Mouse (Mus musculus) urinary bladder, adult 18-20 months (tissue): ENCODE measurements at regions not wholly inside any gene's neighbourhood (a gene's known extent, or its start where the extent isn't known, plus 50 kb on each side); places are given as distances from the start of the nearest gene placed in this dataset.

ENCODE experiments used
- DNase-seq, 2 experiments: peaks; one replicate each; pipeline ENCODE4 v3.0.0; 2022; ENCODE audit warnings: low spot score in 2 of 2, mixed read lengths in 2 of 2

- no peak for DNase-seq
Observed at GRCm38 (mm10) chr10:99959279-99959678, 56.2 kb upstream of the Kitl start.

GRCm38 (mm10) chr10:99952486-99952885 lies 62.9 kb upstream of the Kitl start:
- no peak for DNase-seq

- DNase-seq: no peak
Observed at GRCm38 (mm10) chr10:99951718-99952117, 63.7 kb upstream of the Kitl start.

GRCm38 (mm10) chr10:99951316-99951715 lies 64.1 kb upstream of the Kitl start:
- DNase-seq: no peak

GRCm38 (mm10) chr10:99948740-99949139 lies 66.7 kb upstream of the Kitl start:
- no peak for DNase-seq

- no peak for DNase-seq
Observed at GRCm38 (mm10) chr10:99945418-99945817, 70.0 kb upstream of the Kitl start.

- no peak for DNase-seq
Observed at GRCm38 (mm10) chr10:99941665-99942064, 73.8 kb upstream of the Kitl start.

GRCm38 (mm10) chr10:99938901-99939300 lies 76.5 kb upstream of the Kitl start:
- DNase-seq: no peak

- no peak for DNase-seq
Observed at GRCm38 (mm10) chr10:99937921-99938618, 77.4 kb upstream of the Kitl start.

GRCm38 (mm10) chr10:99929191-99929590 lies 86.2 kb upstream of the Kitl start:
- no peak for DNase-seq

GRCm38 (mm10) chr10:99927913-99928312 lies 87.5 kb upstream of the Kitl start:
- DNase-seq: no peak

GRCm38 (mm10) chr10:99926327-99926954 lies 89.0 kb upstream of the Kitl start:
- DNase-seq: no peak

- DNase-seq: no peak
Observed at GRCm38 (mm10) chr10:99924541-99924940, 90.9 kb upstream of the Kitl start.

- DNase-seq: no peak
Observed at GRCm38 (mm10) chr10:99919925-99920324, 95.5 kb upstream of the Kitl start.

- DNase-seq: no peak
Observed at GRCm38 (mm10) chr10:99918567-99919320, 96.7 kb upstream of the Kitl start.

- DNase-seq: no peak
Observed at GRCm38 (mm10) chr10:99913846-99914187, 101.6 kb upstream of the Kitl start.

GRCm38 (mm10) chr10:99913001-99913845 lies 102.2 kb upstream of the Kitl start:
- peak in 1 of 2 experiments; percentile 23 for DNase-seq

GRCm38 (mm10) chr10:99910011-99910723 lies 105.3 kb upstream of the Kitl start:
- DNase-seq: no peak

- no peak for DNase-seq
Observed at GRCm38 (mm10) chr10:99908044-99908443, 107.4 kb upstream of the Kitl start.

- DNase-seq: no peak
Observed at GRCm38 (mm10) chr10:99906778-99907435, 108.5 kb upstream of the Kitl start.
